Mouse (Mus musculus) kidney, postnatal 0 days (tissue): ENCODE measurements at regions not wholly inside any gene's neighbourhood (a gene's known extent, or its start where the extent isn't known, plus 50 kb on each side); places are given as distances from the start of the nearest gene placed in this dataset.

Experiments used
- ATAC-seq: fragments of 200-750 bp; cut with Nextera tagmentation; replicated peaks from 2 replicates; pipeline ENCODE4 v1.8.0; 2017; ENCODE audit warnings: low read depth, moderate number of reproducible peaks, moderate TSS enrichment, moderate library complexity; ENCODE audit not compliant: low FRiP score
- DNase-seq: peaks from one replicate; pipeline ENCODE4 v3.0.0-alpha.2; 2016; ENCODE audit warnings: low spot score
- H3K27ac ChIP-seq: fragments of 300-500 bp; sonication (generic); 2 replicates; pipeline ENCODE4 v1.5.1; 2014; ENCODE audit warnings: mild to moderate bottlenecking
- H3K27me3 ChIP-seq: fragments of 300-500 bp; sonication (generic); 2 replicates; pipeline ENCODE4 v1.6.1; 2014; ENCODE audit warnings: low read length, mixed read lengths; ENCODE audit not compliant: insufficient read depth
- H3K36me3 ChIP-seq: fragments of 300-500 bp; sonication (generic); 2 replicates; pipeline ENCODE4 v1.6.1; 2014; ENCODE audit warnings: low read length, mixed read lengths; ENCODE audit not compliant: insufficient read depth
- H3K4me1 ChIP-seq: fragments of 300-500 bp; sonication (generic); replicated peaks from 2 replicates; pipeline ENCODE4 v1.6.1; 2014; ENCODE audit warnings: antibody characterized with exemption, low read length, mixed read lengths; ENCODE audit not compliant: insufficient read depth
- H3K4me2 ChIP-seq: fragments of 300-500 bp; sonication (generic); 2 replicates; pipeline ENCODE4 v1.6.1; 2014; ENCODE audit warnings: mild to moderate bottlenecking, low read length, moderate library complexity, mixed read lengths
- H3K4me3 ChIP-seq: fragments of 300-500 bp; sonication (generic); replicated peaks from 2 replicates; pipeline ENCODE4 v1.5.1; 2014; ENCODE audit warnings: low read depth, low read length
- H3K9ac ChIP-seq: fragments of 300-500 bp; sonication (generic); 2 replicates; pipeline ENCODE4 v1.6.1; 2014; ENCODE audit warnings: low read depth, low read length
- H3K9me3 ChIP-seq: fragments of 300-500 bp; sonication (generic); replicated peaks from 2 replicates; pipeline ENCODE4 v1.6.1; 2016; ENCODE audit warnings: low read length, inconsistent platforms, mixed read lengths
- CTCF ChIP-seq: IDR thresholded peaks from 2 replicates; pipeline ENCODE4 v1.5.1; 2016; ENCODE audit warnings: antibody characterized with exemption, low read depth, mild to moderate bottlenecking, moderate library complexity
- WGBS: fragments of 180-500 bp; shearing (Covaris S2); extraction: QIAGEN DNeasy Blood & Tissue Kit; methylation state at CpG from one replicate; pipeline ENCODE4 v1.1.7; 2014; 5-methylcytosine and 5-hydroxymethylcytosine counted together

DNA sequence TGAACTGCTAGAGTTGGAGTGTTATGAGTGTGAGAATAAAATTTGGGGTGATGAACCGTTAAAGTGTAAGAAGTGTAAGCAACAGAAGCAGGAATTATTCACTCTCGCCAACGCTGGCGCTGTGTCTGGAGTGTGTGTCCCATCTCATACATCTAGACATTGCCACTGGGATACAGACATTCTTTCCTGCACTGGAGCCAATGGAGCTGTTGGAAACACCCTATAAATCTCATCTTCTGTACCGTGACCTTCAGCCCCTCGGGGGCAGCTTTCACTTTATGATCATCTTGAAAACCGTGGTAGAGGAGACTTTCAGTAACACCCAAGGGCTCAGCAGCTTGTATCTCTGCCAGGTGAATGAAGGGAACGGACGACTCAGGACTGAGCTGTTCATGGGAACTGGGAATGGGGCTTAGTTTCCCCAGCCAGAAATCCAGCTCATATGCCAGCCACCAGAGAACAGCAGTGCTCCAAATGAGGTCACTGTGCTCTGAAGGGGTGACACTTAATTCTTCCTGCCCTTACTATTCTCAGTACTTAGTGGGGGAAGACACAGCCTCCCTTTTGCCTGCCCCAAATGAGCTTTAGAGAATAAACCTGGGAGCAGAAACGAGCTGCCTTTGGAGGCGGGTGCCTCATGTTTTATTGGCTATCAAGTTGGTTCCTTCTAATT is 293.6 kb downstream of the Slc4a3 start:
- H3K36me3 ChIP-seq, result no peaks in the 10 kb centered on the region
- H3K4me1 ChIP-seq, result no peaks in the 10 kb centered on the region
- no peak for TF ChIP-seq CTCF
- no peaks in the 10 kb centered on the region for H3K9me3 ChIP-seq
- ATAC-seq (no peak), DNase-seq (no peak)
- 59% methylated on average over 11 of the region's 11 CpGs for whole genome bisulfite sequencing
- H3K27ac ChIP-seq, result no peak overlapping the region
- H3K27me3 ChIP-seq, result no peaks in the 10 kb centered on the region
- H3K4me3 ChIP-seq, result no peak overlapping the region
- no peak overlapping the region for H3K4me2 ChIP-seq
- no peak overlapping the region for H3K9ac ChIP-seq

- 63% methylated on average over 4 of the region's 4 CpGs for WGBS
- Histone ChIP-seq H3K9me3 (no peaks in the 10 kb centered on the region), H3K4me3 (no peak overlapping the region), H3K27ac (no peak overlapping the region), H3K27me3 (no peaks in the 10 kb centered on the region), H3K4me2 (no peak overlapping the region), H3K4me1 (no peaks in the 10 kb centered on the region), H3K36me3 (no peaks in the 10 kb centered on the region), H3K9ac (no peak overlapping the region)
- TF ChIP-seq CTCF, result no peak
- DNase-seq, result no peak
- ATAC-seq, result no peak
Measured at GRCm38 (mm10) chr1:75842396-75842795, 296.3 kb downstream of the Slc4a3 start.

DNA sequence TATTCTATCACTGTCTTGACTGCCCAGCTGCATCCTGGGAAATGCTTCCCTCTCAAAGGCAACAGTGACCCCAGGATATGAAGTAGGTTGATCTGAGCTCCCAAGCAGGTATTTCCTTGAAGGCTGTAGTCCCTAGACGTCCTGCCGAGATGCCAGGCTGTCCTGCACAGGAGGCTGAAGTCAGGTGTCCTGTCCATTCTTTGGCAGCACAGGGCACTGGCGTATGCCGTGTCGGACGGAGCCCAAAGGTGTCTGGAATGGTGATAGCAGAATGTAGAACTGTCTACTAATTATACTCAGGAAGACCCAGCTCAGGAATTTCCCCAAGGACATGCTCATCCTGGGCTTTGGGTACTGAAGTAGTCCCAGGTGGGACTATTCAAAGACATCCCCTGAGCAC is 297.3 kb downstream of the Slc4a3 start:
- ATAC-seq (no peak), DNase-seq (no peak)
- WGBS, result 91% methylated on average over 6 of the region's 6 CpGs
- Histone ChIP-seq H3K27me3 (no peaks in the 10 kb centered on the region), H3K4me3 (no peak overlapping the region), H3K4me1 (no peaks in the 10 kb centered on the region), H3K9me3 (no peaks in the 10 kb centered on the region), H3K9ac (no peak overlapping the region), H3K27ac (no peak overlapping the region), H3K36me3 (no peaks in the 10 kb centered on the region), H3K4me2 (no peak overlapping the region)
- no peak for TF ChIP-seq CTCF

GRCm38 (mm10) chr1:75844123-75844522 is 298.1 kb downstream of the Slc4a3 start:
- WGBS, result 36% methylated on average over 10 of the region's 10 CpGs
- no peak overlapping the region for H3K4me3 ChIP-seq
- no peaks in the 10 kb centered on the region for H3K9me3 ChIP-seq
- H3K36me3 ChIP-seq, result no peaks in the 10 kb centered on the region
- ATAC-seq, result no peak
- no peak overlapping the region for H3K27ac ChIP-seq
- H3K27me3 ChIP-seq, result no peaks in the 10 kb centered on the region
- DNase-seq, result peak; percentile 17
- no peaks in the 10 kb centered on the region for H3K4me1 ChIP-seq
- H3K4me2 ChIP-seq, result no peak overlapping the region
- H3K9ac ChIP-seq, result no peak overlapping the region
- no peak for TF ChIP-seq CTCF

DNA sequence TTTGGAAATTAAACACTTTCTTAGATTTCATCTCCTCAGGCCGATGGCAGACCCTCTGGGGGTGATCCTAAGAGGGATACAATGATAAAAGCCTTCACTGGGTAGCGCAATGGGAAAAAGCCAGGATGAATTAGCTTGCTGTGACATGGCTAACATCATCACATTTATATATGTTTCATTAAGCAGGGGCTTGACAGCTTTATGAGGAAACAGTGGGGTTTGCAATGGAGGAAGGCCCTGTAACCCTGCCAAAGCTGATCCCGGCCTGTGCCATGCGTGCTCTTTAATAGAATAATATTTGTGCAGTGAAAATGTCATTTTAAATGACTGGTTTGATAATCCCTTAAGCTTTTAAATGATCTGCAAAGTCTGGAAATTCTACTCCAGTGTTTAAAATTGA is 298.5 kb downstream of the Slc4a3 start:
- Histone ChIP-seq H3K27ac (no peak overlapping the region), H3K27me3 (no peaks in the 10 kb centered on the region), H3K4me1 (no peaks in the 10 kb centered on the region), H3K9me3 (no peaks in the 10 kb centered on the region), H3K4me2 (no peak overlapping the region), H3K9ac (no peak overlapping the region), H3K4me3 (no peak overlapping the region), H3K36me3 (no peaks in the 10 kb centered on the region)
- DNase-seq (no peak), ATAC-seq (no peak)
- 52% methylated on average over 4 of the region's 4 CpGs for WGBS
- no peak for TF ChIP-seq CTCF

DNA sequence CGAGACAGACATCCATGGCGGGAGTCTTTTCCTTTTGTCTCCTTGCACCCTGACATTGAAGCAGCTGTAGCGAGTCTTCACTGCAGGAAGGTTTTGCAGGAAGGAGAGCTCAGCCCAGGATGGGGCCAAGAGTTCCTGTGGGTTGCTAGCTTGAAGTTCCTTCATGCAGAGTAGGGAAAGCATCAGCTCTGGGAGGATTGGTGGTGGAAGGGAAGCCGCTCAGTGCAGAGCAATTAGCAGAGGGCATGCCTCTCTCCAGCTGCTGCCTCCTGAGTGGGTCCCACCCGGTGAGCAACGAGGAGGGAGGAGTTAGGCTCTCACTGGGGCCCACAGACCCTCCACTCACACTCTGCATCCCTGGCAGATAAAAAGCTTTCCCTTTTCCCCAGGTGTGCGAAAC is 298.9 kb downstream of the Slc4a3 start:
- ATAC-seq (no peak), DNase-seq (peak; percentile 23)
- TF ChIP-seq CTCF, result no peak
- Histone ChIP-seq H3K27ac (no peak overlapping the region), H3K4me3 (no peak overlapping the region), H3K4me1 (no peaks in the 10 kb centered on the region), H3K27me3 (no peaks in the 10 kb centered on the region), H3K36me3 (no peaks in the 10 kb centered on the region), H3K9ac (no peak overlapping the region), H3K9me3 (no peaks in the 10 kb centered on the region), H3K4me2 (no peak overlapping the region)
- 33% methylated on average over 7 of the region's 7 CpGs for WGBS
